Mouse (Mus musculus): Measurements from ENCODE around the gene Arhgef25. TPM values are rescaled to one million over a fixed set of nuclear protein-coding genes. Genes with fewer than 3 reads are reported as not detected.
"Not testable (repeated sequence)": the region's sequence is repeated elsewhere in the genome, so short reads cannot be mapped to it uniquely, and the experiment has no call there.

Arhgef25 gene
- total RNA-seq, 2 experiments from 2014 or later = 40.4 to 43.0 TPM

DNA sequence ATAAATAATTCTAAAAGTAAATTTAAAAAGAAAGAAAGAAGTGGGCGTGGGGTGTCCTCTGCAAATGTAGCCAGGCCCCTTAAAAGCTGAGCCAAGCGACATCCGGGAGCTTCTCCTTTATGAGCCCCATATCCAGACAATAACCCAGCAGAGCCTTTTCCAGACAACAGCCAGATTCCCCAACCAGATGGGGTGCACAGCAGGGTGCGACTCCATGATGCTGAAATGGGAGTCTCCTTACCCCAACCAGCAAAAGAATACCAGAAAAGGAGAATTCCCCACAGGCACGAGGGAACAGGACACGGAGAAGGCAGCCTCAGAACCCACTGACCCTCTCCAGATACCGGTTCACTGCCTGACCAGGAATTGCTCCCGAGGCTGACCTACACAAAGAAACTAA is 46.7 kb downstream of the Arhgef25 start:
- DNase-seq (ENCODE audit: low spot score in 2 of 2) = no peak

DNA sequence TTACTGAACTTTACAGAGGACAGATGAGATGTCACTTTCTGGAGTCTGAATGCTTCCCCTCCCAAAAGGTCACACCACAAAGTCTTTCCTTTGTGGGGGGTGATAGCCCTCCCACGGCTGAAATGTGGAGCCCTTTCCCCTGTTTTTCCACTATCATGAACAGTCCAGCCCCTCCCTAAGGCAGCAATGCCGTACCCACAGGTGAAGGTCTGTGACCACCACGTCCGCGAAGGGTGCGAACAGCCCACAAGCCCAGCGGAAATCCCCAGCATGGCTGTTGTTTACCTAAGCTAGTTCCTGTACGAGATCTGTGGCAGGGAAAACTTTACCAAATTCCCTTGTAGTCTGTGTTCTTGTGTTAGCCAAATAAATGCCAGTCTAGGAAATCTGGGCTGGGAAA is 48.4 kb downstream of the Arhgef25 start:
- no peak for DNase-seq (ENCODE audit: low spot score in 2 of 2)

DNA sequence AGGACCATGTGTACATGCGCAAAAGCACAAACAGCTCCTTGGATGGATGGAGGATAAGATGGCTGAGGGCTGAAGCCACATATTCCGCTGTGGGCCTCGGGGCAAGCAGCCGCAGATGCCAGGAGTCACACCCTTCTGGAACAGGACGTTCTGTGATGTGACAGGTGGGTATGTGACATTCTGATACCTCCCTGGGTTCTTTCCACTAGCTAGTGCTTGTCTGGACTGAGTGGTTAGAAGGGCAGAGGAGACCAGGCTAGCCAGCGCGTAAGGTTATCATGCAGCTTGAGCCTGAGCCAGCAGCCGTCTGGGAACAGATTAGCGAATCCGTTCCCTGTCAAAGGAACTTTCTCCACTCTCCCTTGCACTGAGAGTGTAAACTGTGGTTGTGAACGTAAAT is 48.9 kb downstream of the Arhgef25 start:
- DNase-seq (ENCODE audit: low spot score in 2 of 2) = no peak

DNA sequence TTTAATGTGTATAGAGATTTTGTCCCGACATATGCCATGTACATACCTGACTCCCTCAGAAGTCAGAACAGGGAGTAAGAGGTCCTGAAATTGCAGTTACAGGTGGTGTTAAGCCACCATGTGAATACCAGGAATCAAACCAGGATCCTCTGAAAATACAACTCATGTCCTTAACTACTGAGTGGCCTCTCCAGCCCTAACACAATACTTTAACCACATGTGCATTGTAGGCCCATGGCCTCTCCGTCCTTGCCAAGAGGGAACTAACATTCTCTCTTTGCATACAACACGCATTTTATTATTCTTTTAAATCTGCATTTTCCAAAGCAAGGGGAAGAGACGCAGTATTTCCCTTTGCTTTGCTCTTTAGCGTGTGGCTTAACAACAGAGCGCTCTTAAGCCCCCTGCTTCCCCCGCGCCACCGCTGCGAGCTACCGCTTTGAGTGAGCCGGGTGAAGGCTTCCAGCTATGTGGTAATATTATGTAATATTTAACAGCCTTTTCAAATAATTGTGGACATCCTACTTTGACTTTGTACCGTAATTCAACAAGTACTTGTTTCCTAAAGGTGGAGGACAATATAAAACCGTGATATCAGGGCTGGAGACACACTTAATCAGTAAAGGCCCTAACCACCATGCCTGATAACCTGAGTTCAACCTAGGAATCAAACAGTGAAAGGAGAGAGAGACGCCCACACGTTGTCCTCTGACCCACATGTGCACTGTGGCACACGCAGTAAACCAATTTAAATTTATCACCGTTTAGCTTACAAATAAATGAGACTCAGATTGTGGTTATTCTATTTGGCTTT is 51.3 kb downstream of the Arhgef25 start:
- DNase-seq (ENCODE audit: low spot score in 2 of 2) = no peak

DNA sequence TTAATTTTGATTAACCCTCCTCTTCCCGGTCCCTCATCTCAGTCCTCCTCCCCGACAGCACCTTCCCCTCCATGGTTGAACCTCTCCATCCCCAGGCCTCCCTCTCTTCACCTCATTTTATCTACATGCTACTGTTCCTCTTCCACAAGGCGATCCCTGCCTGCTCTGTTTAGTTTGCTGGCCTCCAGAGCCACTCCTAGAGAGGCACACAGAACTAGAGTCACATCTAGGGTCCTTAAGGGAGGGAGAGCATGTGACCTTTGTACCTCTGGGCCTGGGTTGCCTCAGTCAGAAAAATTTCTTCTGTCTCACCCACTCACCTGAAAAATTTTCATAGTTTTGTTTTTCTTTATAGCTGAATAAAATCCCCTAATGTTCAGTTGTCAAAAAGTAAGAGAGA is 52.0 kb downstream of the Arhgef25 start:
- no peak for DNase-seq (ENCODE audit: low spot score in 2 of 2)

DNA sequence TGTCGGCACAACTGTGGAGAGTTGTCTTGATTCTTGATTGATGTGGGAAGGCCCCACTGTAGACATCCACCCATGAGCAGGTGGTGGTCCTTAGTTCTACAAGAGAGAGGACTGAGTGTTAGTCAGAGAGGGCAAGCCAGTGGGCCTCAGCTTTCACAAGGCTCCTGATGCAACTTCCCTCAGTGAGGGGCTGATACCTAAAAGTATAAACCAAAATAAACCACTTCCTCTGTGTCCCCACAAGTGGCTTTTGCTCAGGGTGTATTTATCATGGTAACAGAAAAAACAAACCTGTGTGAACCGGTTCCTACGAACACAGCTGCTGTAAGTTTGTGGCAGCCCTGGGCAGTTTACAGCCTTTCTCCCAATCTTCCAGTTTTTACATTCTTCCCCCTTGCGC is 53.4 kb downstream of the Arhgef25 start:
- DNase-seq (ENCODE audit: low spot score in 2 of 2) = no peak

DNA sequence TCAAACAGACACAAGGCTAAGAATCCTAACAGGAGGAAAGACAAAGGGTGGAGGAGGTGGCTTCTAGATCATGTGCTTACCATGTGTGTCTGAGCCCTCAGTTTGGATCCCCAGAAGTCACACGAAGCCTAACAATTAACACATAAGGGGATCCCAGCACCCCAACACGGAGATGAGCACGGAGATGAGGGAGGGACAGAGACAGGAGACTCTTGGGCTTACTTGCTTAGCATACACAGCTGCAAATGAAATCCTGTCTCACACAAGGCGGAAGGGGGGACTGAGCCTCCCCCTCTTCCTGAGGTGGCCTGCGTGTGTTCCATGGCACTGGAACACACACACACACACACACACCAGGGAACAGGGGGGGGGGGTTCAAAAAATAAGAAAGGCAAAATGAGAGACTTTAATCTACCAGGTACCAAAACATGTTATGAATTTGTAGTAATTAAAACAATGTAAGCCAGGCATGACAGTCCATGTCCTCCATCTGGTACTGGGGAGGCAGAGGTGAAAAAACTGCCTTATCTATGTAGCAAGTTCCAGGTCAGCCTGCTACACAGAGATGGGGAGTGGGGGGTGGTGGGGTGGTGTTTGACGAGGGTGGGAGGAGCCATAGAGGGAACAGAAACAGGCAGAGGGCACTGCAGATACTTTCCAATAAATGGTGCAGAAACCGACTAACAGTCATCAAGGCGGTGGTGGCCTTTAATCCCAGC is 54.6 kb downstream of the Arhgef25 start:
- DNase-seq (ENCODE audit: low spot score in 2 of 2) = no peak

DNA sequence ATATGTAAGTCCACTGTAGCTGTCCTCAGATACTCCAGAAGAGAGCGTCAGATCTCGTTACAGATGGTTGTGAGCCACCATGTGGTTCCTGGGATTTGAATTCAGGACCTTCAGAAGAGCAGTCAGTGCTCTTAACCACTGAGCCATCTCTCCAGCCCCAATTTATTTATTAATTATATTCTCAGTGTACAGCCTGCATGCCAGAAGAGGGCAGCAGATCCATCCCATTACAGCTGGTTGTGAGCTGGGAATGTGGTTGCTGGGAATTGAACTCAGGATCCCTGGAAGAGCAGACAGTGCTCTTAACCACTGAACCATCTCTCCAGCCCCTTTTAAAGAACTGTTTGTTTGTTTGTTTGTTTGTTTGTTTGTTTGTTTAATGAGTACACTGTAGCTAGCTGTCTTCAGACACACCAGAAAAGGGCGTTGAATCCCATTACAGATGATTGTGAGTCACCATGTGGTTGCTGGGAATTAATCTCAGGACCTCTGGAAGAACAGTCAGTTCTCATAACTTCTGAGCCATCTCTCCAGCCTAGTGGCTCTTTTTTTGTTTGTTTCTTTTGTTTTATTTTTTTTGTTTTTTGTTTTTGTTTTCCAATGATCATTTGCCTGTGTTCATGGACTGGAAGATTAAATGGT is 55.4 kb downstream of the Arhgef25 start:
- not testable (repeated sequence) for DNase-seq (ENCODE audit: low spot score in 2 of 2)

Other genes starting within 250 kb of the Arhgef25 start
- gene Ctdsp2, start 211.4 kb downstream of the Arhgef25 start, total RNA-seq (2021) = 100 to 1,000 TPM; 194 to 205 TPM
- gene Avil, start 189.4 kb downstream of the Arhgef25 start, total RNA-seq (2021) = under 1 TPM; 0.42 to 0.52 TPM
- gene Tsfm, start 159.2 kb downstream of the Arhgef25 start, total RNA-seq (2021) = 10 to 100 TPM; 29.2 to 38.5 TPM
- 10 to 100 TPM; 18.3 to 18.8 TPM for gene Mettl1, start 148.7 kb downstream of the Arhgef25 start, total RNA-seq (2021)
- gene Eef1akmt3, start 148.6 kb downstream of the Arhgef25 start, total RNA-seq (2021) = 1 to 10 TPM in 1 of 2 experiments, under 1 TPM in 1; 0.78 to 1.1 TPM
- gene Cyp27b1, start 141.8 kb downstream of the Arhgef25 start, total RNA-seq (2021) = under 1 TPM; 0.78 to 0.86 TPM
- gene March9, start 129.9 kb downstream of the Arhgef25 start, total RNA-seq (2021) = 1 to 10 TPM; 1.6 to 1.7 TPM
- gene Cdk4, start 126.5 kb downstream of the Arhgef25 start, total RNA-seq (2021) = 100 to 1,000 TPM; 225 to 253 TPM
- 10 to 100 TPM; 39.5 to 44.3 TPM for gene Tspan31, start 119.8 kb downstream of the Arhgef25 start, total RNA-seq (2021)
- gene Agap2, start 114.8 kb downstream of the Arhgef25 start, total RNA-seq (2021) = 1 to 10 TPM; 1.7 to 2.6 TPM
- 10 to 100 TPM; 42.6 to 42.8 TPM for gene Os9, start 69.0 kb downstream of the Arhgef25 start, total RNA-seq (2021)
- 1 to 10 TPM; 3.4 to 3.6 TPM for gene B4galnt1, start 24.9 kb downstream of the Arhgef25 start, total RNA-seq (2021)
- gene Slc26a10, start 9.4 kb downstream of the Arhgef25 start, total RNA-seq (2021) = 1 to 10 TPM; 3.8 to 4.3 TPM
- gene Dtx3, start 5.6 kb upstream of the Arhgef25 start, total RNA-seq (2021) = 10 to 100 TPM; 43.8 to 49.7 TPM
- 10 to 100 TPM; 11.5 to 12.7 TPM for gene Pip4k2c, start 21.5 kb upstream of the Arhgef25 start, total RNA-seq (2021)
- 1 to 10 TPM; 1.2 to 1.4 TPM for gene Kif5a, start 73.3 kb upstream of the Arhgef25 start, total RNA-seq (2021)
- 100 to 1,000 TPM; 145 to 146 TPM for gene Dctn2, start 76.3 kb upstream of the Arhgef25 start, total RNA-seq (2021)
- gene Mbd6, start 98.9 kb upstream of the Arhgef25 start, total RNA-seq (2021) = 10 to 100 TPM; 34.2 to 41.9 TPM
- 10 to 100 TPM; 47.5 to 48.0 TPM for gene Mars, start 121.7 kb upstream of the Arhgef25 start, total RNA-seq (2021)
- 1 to 10 TPM; 2.8 to 3.9 TPM for gene Arhgap9, start 131.9 kb upstream of the Arhgef25 start, total RNA-seq (2021)
- 10 to 100 TPM in 1 of 2 experiments, 1 to 10 TPM in 1; 9.0 to 11.8 TPM for gene Gli1, start 151.9 kb upstream of the Arhgef25 start, total RNA-seq (2021)
- gene Inhbe, start 164.3 kb upstream of the Arhgef25 start, total RNA-seq (2021) = under 1 TPM in 1 of 2 experiments, not detected in 1; 0.08 TPM
- under 1 TPM in 1 of 2 experiments, not detected in 1; 0.29 TPM for gene Inhbc, start 180.3 kb upstream of the Arhgef25 start, total RNA-seq (2021)
- gene R3hdm2, start 190.2 kb upstream of the Arhgef25 start, total RNA-seq (2021) = 100 to 1,000 TPM in 1 of 2 experiments, 10 to 100 TPM in 1; 87.7 to 101 TPM